Mouse (Mus musculus): ENCODE data around the gene Sult1e1. TPM values are rescaled to one million over a fixed set of nuclear protein-coding genes. Genes with fewer than 3 reads are reported as not detected.

Gene Sult1e1
- polyA plus RNA-seq (2012; rRNA removed; ENCODE audit: low replicate concordance) = not detected in 2 replicates

GRCm38 (mm10) chr5:87591494-87591893 lies at the start of gene Sult1e1:
Gene Sult1e1 (minus strand): TSS chr5:87591594.

GRCm38 (mm10) chr5:87568845-87569244 lies 22.5 kb downstream of the Sult1e1 start, which contains the start of gene Sult1d1:
Gene Sult1d1 (minus strand): TSS chr5:87569027.

DNA sequence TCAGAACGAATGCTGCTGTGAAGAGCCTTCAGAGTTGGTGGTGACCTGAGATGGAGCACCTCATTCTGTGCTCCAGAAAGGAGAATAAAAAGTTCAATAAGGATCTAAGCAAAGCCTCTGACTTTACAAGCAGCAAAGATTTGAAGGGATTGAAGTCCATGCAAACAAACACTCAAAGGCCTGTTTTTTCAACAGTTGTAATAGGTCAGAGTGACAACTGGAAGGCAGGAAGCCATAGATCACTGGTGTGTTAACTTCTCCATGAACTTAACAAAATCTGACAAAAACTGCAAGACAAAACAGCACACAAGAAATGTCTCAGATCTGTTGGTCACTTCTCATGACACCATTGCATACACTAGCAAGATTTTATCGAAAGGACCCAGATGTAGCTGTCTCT lies 53.3 kb downstream of the Sult1e1 start, which contains the start of gene Sult1b1:
Gene Sult1b1, minus strand, starts transcription at position 85 of the 400 bp plus-strand sequence.

Other genes starting within 250 kb of the Sult1e1 start
- gene Ugt2b38, start 167.4 kb downstream of the Sult1e1 start, polyA plus RNA-seq (2012; rRNA removed; ENCODE audit: low replicate concordance) = not detected in 2 replicates
- gene Ugt2a2, start 109.3 kb downstream of the Sult1e1 start, polyA plus RNA-seq (2012; rRNA removed; ENCODE audit: low replicate concordance) = not detected in 2 replicates
- not detected in 2 replicates for gene Gm43638, start 104.8 kb downstream of the Sult1e1 start, polyA plus RNA-seq (2012; rRNA removed; ENCODE audit: low replicate concordance)
- not detected in 2 replicates for gene Ugt2a1, start 100.7 kb downstream of the Sult1e1 start, polyA plus RNA-seq (2012; rRNA removed; ENCODE audit: low replicate concordance)
- 0.13 TPM in 1 of 2 replicates, not detected in the other for gene Sult1b1, start 53.4 kb downstream of the Sult1e1 start, polyA plus RNA-seq (2012; rRNA removed; ENCODE audit: low replicate concordance)
- 3.5 TPM in 1 of 2 replicates, not detected in the other for gene Sult1d1, start 22.6 kb downstream of the Sult1e1 start, polyA plus RNA-seq (2012; rRNA removed; ENCODE audit: low replicate concordance)
- gene Csn1s1, start 74.6 kb upstream of the Sult1e1 start, polyA plus RNA-seq (2012; rRNA removed; ENCODE audit: low replicate concordance) = not detected in 2 replicates
- not detected in 2 replicates for gene Csn2, start 108.0 kb upstream of the Sult1e1 start, polyA plus RNA-seq (2012; rRNA removed; ENCODE audit: low replicate concordance)
- gene Csn1s2a, start 183.0 kb upstream of the Sult1e1 start, polyA plus RNA-seq (2012; rRNA removed; ENCODE audit: low replicate concordance) = not detected in 2 replicates
- not detected in 2 replicates for gene Csn1s2b, start 216.5 kb upstream of the Sult1e1 start, polyA plus RNA-seq (2012; rRNA removed; ENCODE audit: low replicate concordance)
- gene Prr27, start 234.1 kb upstream of the Sult1e1 start, polyA plus RNA-seq (2012; rRNA removed; ENCODE audit: low replicate concordance) = not detected in 2 replicates